In the genomic region with DNA sequence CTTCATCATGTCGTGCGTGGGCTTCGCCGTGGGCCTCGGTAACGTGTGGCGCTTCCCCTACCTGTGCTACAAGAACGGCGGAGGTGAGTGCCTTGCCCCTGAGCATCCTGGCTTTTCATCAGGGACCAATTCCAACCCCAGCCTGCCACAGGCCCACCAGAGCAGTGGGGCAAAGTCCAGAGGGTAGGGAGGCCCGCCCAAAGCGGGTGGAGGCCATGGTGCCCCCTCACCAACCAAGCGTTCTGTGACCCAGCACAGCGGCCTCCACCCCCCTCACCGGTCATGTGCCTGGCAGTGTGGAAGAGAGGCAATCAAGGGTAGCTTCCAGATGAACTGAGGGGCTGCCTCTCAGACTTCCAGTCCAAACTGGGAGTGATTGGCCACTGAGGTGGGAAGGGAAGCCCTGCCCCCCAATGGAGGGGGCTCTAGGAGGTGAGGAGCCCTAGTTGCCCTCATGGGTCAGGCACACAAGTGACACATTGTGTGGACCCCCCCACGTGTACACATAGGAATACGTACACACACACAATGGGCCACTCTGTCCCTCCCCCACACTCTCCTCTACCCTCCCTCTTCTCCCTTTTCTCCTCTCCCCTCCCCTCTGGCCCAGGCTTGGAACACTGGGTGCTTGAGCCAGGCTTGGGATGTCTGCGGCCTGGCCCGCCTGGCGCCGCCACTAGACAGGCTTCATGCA, we compare ENCODE assay signal across 8 mouse cellular contexts. TPM values are rescaled to one million over a fixed set of nuclear protein-coding genes. Genes with fewer than 3 reads are reported as not detected.
A peak's percentile ranks its signal among the peaks of the same experiment; 100 is the strongest.
DNase-seq lines count a peak whose midpoint lies in the region; ATAC-seq lines count a peak whose summit lies in the region.

No protein-coding gene starts in this region.

- no peaks in the 10 kb centered on the region for H3K9me3 ChIP-seq in intestine, embryonic 16.5 days (ENCODE audit: control insufficient read depth, low read length)
- no peaks in the 10 kb centered on the region for H3K9me3 ChIP-seq in liver, embryonic 13.5 days (replicated peaks)

- H3K27me3 ChIP-seq in intestine, embryonic 16.5 days (replicated peaks; ENCODE audit: control insufficient read depth, insufficient read depth, low read length): no peaks in the 10 kb centered on the region
- H3K27me3 ChIP-seq in liver, embryonic 13.5 days: peaks cover 36% of the 10 kb centered on the region

- no peak overlapping the region for H3K27ac ChIP-seq in brown adipose tissue, adult 24 weeks (replicated peaks; ENCODE audit: low read depth, low read length)
- H3K27ac ChIP-seq in intestine, embryonic 16.5 days (ENCODE audit: low read length): peak overlapping the region; percentile 37; the same call in 1 of the 2 replicates
- H3K27ac ChIP-seq in liver, embryonic 13.5 days: no peak overlapping the region

- H3K36me3 ChIP-seq in intestine, embryonic 16.5 days (ENCODE audit: control insufficient read depth, insufficient read depth, low read length): no peaks in the 10 kb centered on the region
- no peaks in the 10 kb centered on the region for H3K36me3 ChIP-seq in liver, embryonic 13.5 days

- H3K4me2 ChIP-seq in intestine, embryonic 16.5 days (ENCODE audit: low read depth, low read length): peak overlapping the region; percentile 66
- peak overlapping the region; percentile 72 for H3K4me2 ChIP-seq in liver, embryonic 13.5 days

- no peaks in the 10 kb centered on the region; the same call in 1 of the 2 replicates for H3K4me1 ChIP-seq in brown adipose tissue, adult 24 weeks (ENCODE audit: control insufficient read depth, insufficient read depth, insufficient read length, low read length)
- H3K4me1 ChIP-seq in intestine, embryonic 16.5 days (ENCODE audit: control insufficient read depth, insufficient read depth, low read length): peaks cover 5% of the 10 kb centered on the region
- H3K4me1 ChIP-seq in liver, embryonic 13.5 days (replicated peaks): no peaks in the 10 kb centered on the region

- peak; percentile 49 for ATAC-seq in intestine, embryonic 16.5 days
- 0 out of 2 replicates have a peak, but pooled peaks have one; percentile 24 for ATAC-seq in liver, embryonic 13.5 days (ENCODE audit: low read depth)

- H3K4me3 ChIP-seq in brown adipose tissue, adult 24 weeks (ENCODE audit: insufficient read depth, low read depth, low read length): peak overlapping the region; percentile 61
- peak overlapping the region; percentile 64 for H3K4me3 ChIP-seq in intestine, embryonic 16.5 days (ENCODE audit: low read length)
- peak overlapping the region; percentile 56 for H3K4me3 ChIP-seq in liver, embryonic 13.5 days (replicated peaks)

- DNase-seq in heart, adult 11 months: peak; percentile 96
- no peak for DNase-seq in heart, postnatal 25 days (ENCODE audit: low spot score)
- DNase-seq in gastrocnemius, postnatal 10 days: peak; percentile 28
- no peak for DNase-seq in liver, embryonic 13.5 days
- DNase-seq in retina, postnatal 1 day: peak; percentile 72
- DNase-seq in thymus, postnatal 25 days: no peak

- 23% methylated on average over 20 of the region's 20 CpGs for WGBS in intestine, embryonic 16.5 days
- WGBS in liver, embryonic 13.5 days (ENCODE audit: insufficient replicate concordance): 37% methylated on average over 19 of the region's 20 CpGs

- H3K9ac ChIP-seq in intestine, embryonic 16.5 days (ENCODE audit: low read depth, low read length): peak overlapping the region; percentile 81
- H3K9ac ChIP-seq in liver, embryonic 13.5 days: peak overlapping the region; percentile 64; the same call in 1 of the 2 replicates

- intact Hi-C loops in heart, postnatal 25 days (cut with DNase I): loop anchor here (5.0 kb wide), 2 partner anchors 218 to 268 kb away; partner anchors contain the start of gene Avpr2

RNA-seq across cellular contexts. Expression of gene Slc6a8, which starts 1.2 kb away (rescaled TPM):
- 100 to 1,000 TPM; 123 to 125 TPM for total RNA-seq in heart, postnatal 25 days (2021)
- polyA plus RNA-seq in brown adipose tissue, adult 24 weeks (2012; ENCODE audit: insufficient read depth, insufficient read length, missing spikeins): 15.8 and 19.4 TPM in 2 replicates
- 10 to 100 TPM; 48.5 to 50.7 TPM for total RNA-seq in gastrocnemius, postnatal 10 days (2021)
- polyA plus RNA-seq in intestine, embryonic 16.5 days (2015; fragmentation: Nextera tagmentation; extraction: Ambion mirVana): 7.4 and 9.2 TPM in 2 replicates
- 0.38 and 0.41 TPM in 2 replicates for polyA plus RNA-seq in liver, embryonic 13.5 days (2015; fragmentation: Nextera tagmentation; extraction: Ambion mirVana)

RNA-seq across cellular contexts. Expression of gene Pnck, which starts 14.2 kb away (rescaled TPM):
- total RNA-seq in heart, postnatal 25 days (2021): 1 to 10 TPM; 5.0 to 7.6 TPM
- 1.2 and 1.8 TPM in 2 replicates for polyA plus RNA-seq in brown adipose tissue, adult 24 weeks (2012; ENCODE audit: insufficient read depth, insufficient read length, missing spikeins)
- 10 to 100 TPM; 13.1 to 15.1 TPM for total RNA-seq in gastrocnemius, postnatal 10 days (2021)
- polyA plus RNA-seq in intestine, embryonic 16.5 days (2015; fragmentation: Nextera tagmentation; extraction: Ambion mirVana): 9.8 and 11.4 TPM in 2 replicates
- 1.1 and 1.2 TPM in 2 replicates for polyA plus RNA-seq in liver, embryonic 13.5 days (2015; fragmentation: Nextera tagmentation; extraction: Ambion mirVana)

RNA-seq across cellular contexts. Expression of gene Dusp9, which starts 34.9 kb away (rescaled TPM):
- total RNA-seq in heart, postnatal 25 days (2021): not detected
- not detected in 2 replicates for polyA plus RNA-seq in brown adipose tissue, adult 24 weeks (2012; ENCODE audit: insufficient read depth, insufficient read length, missing spikeins)
- total RNA-seq in gastrocnemius, postnatal 10 days (2021): under 1 TPM; 0.09 to 0.11 TPM
- 6.7 and 7.3 TPM in 2 replicates for polyA plus RNA-seq in intestine, embryonic 16.5 days (2015; fragmentation: Nextera tagmentation; extraction: Ambion mirVana)
- 36.2 and 36.4 TPM in 2 replicates for polyA plus RNA-seq in liver, embryonic 13.5 days (2015; fragmentation: Nextera tagmentation; extraction: Ambion mirVana)

RNA-seq across cellular contexts. Expression of gene Bcap31, which starts 41.9 kb away (rescaled TPM):
- 10 to 100 TPM; 76.5 to 81.9 TPM for total RNA-seq in heart, postnatal 25 days (2021)
- 350 and 381 TPM in 2 replicates for polyA plus RNA-seq in brown adipose tissue, adult 24 weeks (2012; ENCODE audit: insufficient read depth, insufficient read length, missing spikeins)
- 10 to 100 TPM; 75.2 to 80.4 TPM for total RNA-seq in gastrocnemius, postnatal 10 days (2021)
- 325 and 331 TPM in 2 replicates for polyA plus RNA-seq in intestine, embryonic 16.5 days (2015; fragmentation: Nextera tagmentation; extraction: Ambion mirVana)
- polyA plus RNA-seq in liver, embryonic 13.5 days (2015; fragmentation: Nextera tagmentation; extraction: Ambion mirVana): 171 and 180 TPM in 2 replicates

RNA-seq across cellular contexts. Expression of gene Abcd1, which starts 42.3 kb away (rescaled TPM):
- 10 to 100 TPM; 29.1 to 30.6 TPM for total RNA-seq in heart, postnatal 25 days (2021)
- 12.6 and 22.7 TPM in 2 replicates for polyA plus RNA-seq in brown adipose tissue, adult 24 weeks (2012; ENCODE audit: insufficient read depth, insufficient read length, missing spikeins)
- 10 to 100 TPM; 21.8 to 24.7 TPM for total RNA-seq in gastrocnemius, postnatal 10 days (2021)
- 25.6 and 31.0 TPM in 2 replicates for polyA plus RNA-seq in intestine, embryonic 16.5 days (2015; fragmentation: Nextera tagmentation; extraction: Ambion mirVana)
- polyA plus RNA-seq in liver, embryonic 13.5 days (2015; fragmentation: Nextera tagmentation; extraction: Ambion mirVana): 7.2 and 7.5 TPM in 2 replicates

Comparison
In these comparisons a context has a peak if more than half of its experiments do, and no peak if none do; other contexts are left out.
1. DNase-seq: peak in heart, adult 11 months (single experiment), gastrocnemius, postnatal 10 days (single experiment) and retina, postnatal 1 day (single experiment); none in heart, postnatal 25 days (single experiment), liver, embryonic 13.5 days (single experiment) and thymus, postnatal 25 days (single experiment).
2. Peak in every context shown above with its lines, with median percentiles within 50 percentile points of each other: H3K4me3 ChIP-seq.